8 mouse cellular contexts compared by ENCODE assay signal in genomic region chr8:11476338-11477177, GRCm38 (mm10). TPM values are rescaled to one million over a fixed set of nuclear protein-coding genes. Genes with fewer than 3 reads are reported as not detected.
DNase-seq lines count a peak whose midpoint lies in the region; ATAC-seq lines count a peak whose summit lies in the region.

No protein-coding gene starts in this region.

- DNase-seq in urinary bladder, adult 18-20 months (ENCODE audit: low spot score in 2 of 2): peak; percentile 48 to 69
- no peak for DNase-seq in urinary bladder, postnatal 10 days (ENCODE audit: low spot score)
- peak; percentile 64 for DNase-seq in embryonic facial prominence, embryonic 11.5 days (ENCODE audit: low spot score)
- DNase-seq in kidney, postnatal 10 days: peak; percentile 77
- DNase-seq in testis, postnatal 14 days (ENCODE audit: low spot score): peak; percentile 77
- no peak for DNase-seq in spleen, postnatal 14 days (ENCODE audit: low spot score in 2 of 2)

- H3K4me3 ChIP-seq in embryonic facial prominence, embryonic 11.5 days (ENCODE audit: low read depth, low read length): no peak overlapping the region
- peak overlapping the region; percentile 84 for H3K4me3 ChIP-seq in heart, embryonic 16.5 days (ENCODE audit: low read length)
- peak overlapping the region; percentile 97 for H3K4me3 ChIP-seq in megakaryocyte, embryonic 14.5 days (replicated peaks)

- no peak for ATAC-seq in embryonic facial prominence, embryonic 11.5 days (replicated peaks; ENCODE audit: insufficient number of reproducible peaks, low FRiP score, low TSS enrichment, low read depth)
- peak; percentile 11 for ATAC-seq in heart, embryonic 16.5 days (replicated peaks; ENCODE audit: extremely low read depth, insufficient read depth, low FRiP score)

- 3% methylated on average over 24 of the region's 24 CpGs for WGBS in embryonic facial prominence, embryonic 11.5 days
- 9% methylated on average over 24 of the region's 24 CpGs for WGBS in heart, embryonic 16.5 days

- H3K4me1 ChIP-seq in embryonic facial prominence, embryonic 11.5 days (ENCODE audit: control insufficient read depth, insufficient read depth, low read length): peaks cover 5% of the 10 kb centered on the region; the same call in 1 of the 2 replicates
- peaks cover 35% of the 10 kb centered on the region for H3K4me1 ChIP-seq in heart, embryonic 16.5 days (ENCODE audit: control insufficient read depth, insufficient read depth, low read length)
- H3K4me1 ChIP-seq in megakaryocyte, embryonic 14.5 days: peaks cover 65% of the 10 kb centered on the region

- H3K9me3 ChIP-seq in embryonic facial prominence, embryonic 11.5 days (replicated peaks; ENCODE audit: control insufficient read depth, low read length): no peaks in the 10 kb centered on the region
- H3K9me3 ChIP-seq in heart, embryonic 16.5 days (replicated peaks; ENCODE audit: control insufficient read depth, low read length): no peaks in the 10 kb centered on the region
- no peaks in the 10 kb centered on the region for H3K9me3 ChIP-seq in megakaryocyte, embryonic 14.5 days

- H3K27ac ChIP-seq in embryonic facial prominence, embryonic 11.5 days (replicated peaks; ENCODE audit: low read depth, low read length): no peak overlapping the region
- peak overlapping the region; percentile 97 for H3K27ac ChIP-seq in heart, embryonic 16.5 days (ENCODE audit: low read length)

- H3K9ac ChIP-seq in embryonic facial prominence, embryonic 11.5 days (replicated peaks; ENCODE audit: low read length): 0 out of 2 replicates have a peak overlapping the region, but pooled peaks have one; percentile 2
- H3K9ac ChIP-seq in heart, embryonic 16.5 days (ENCODE audit: low read length): peak overlapping the region; percentile 91

- peaks cover 38% of the 10 kb centered on the region for H3K27me3 ChIP-seq in embryonic facial prominence, embryonic 11.5 days (ENCODE audit: control insufficient read depth, insufficient read depth, low read length)
- no peaks in the 10 kb centered on the region; the same call in 1 of the 2 replicates for H3K27me3 ChIP-seq in heart, embryonic 16.5 days (ENCODE audit: control insufficient read depth, insufficient read depth, low read length)
- H3K27me3 ChIP-seq in megakaryocyte, embryonic 14.5 days (replicated peaks): peaks cover 85% of the 10 kb centered on the region

- peak overlapping the region; percentile 19 for H3K4me2 ChIP-seq in embryonic facial prominence, embryonic 11.5 days (ENCODE audit: low read depth, low read length)
- H3K4me2 ChIP-seq in heart, embryonic 16.5 days (ENCODE audit: low read depth, low read length): peak overlapping the region; percentile 95

- no peaks in the 10 kb centered on the region for H3K36me3 ChIP-seq in embryonic facial prominence, embryonic 11.5 days (replicated peaks; ENCODE audit: control insufficient read depth, insufficient read depth, low read depth, low read length)
- H3K36me3 ChIP-seq in heart, embryonic 16.5 days (ENCODE audit: control insufficient read depth, insufficient read depth): no peaks in the 10 kb centered on the region
- H3K36me3 ChIP-seq in megakaryocyte, embryonic 14.5 days (replicated peaks; ENCODE audit: low read length): no peaks in the 10 kb centered on the region

RNA-seq across cellular contexts. Expression of gene Rab20, which starts 2.0 kb away (rescaled TPM):
- 0.79 and 1.7 TPM in 2 replicates for polyA plus RNA-seq in embryonic facial prominence, embryonic 11.5 days (2014; fragmentation: Nextera tagmentation; extraction: Ambion mirVana)
- 44.7 and 47.8 TPM in 2 replicates for polyA plus RNA-seq in heart, embryonic 16.5 days (2015; fragmentation: Nextera tagmentation; extraction: Ambion mirVana)
- 13.3 TPM in 1 of 2 replicates, not detected in the other for polyA plus RNA-seq in megakaryocyte, embryonic 14.5 days (2012; ENCODE audit: insufficient read depth, low replicate concordance)

RNA-seq across cellular contexts. Expression of gene Naxd, which starts 20.7 kb away (rescaled TPM):
- 88.0 and 91.6 TPM in 2 replicates for polyA plus RNA-seq in embryonic facial prominence, embryonic 11.5 days (2014; fragmentation: Nextera tagmentation; extraction: Ambion mirVana)
- polyA plus RNA-seq in heart, embryonic 16.5 days (2015; fragmentation: Nextera tagmentation; extraction: Ambion mirVana): 90.8 and 93.1 TPM in 2 replicates
- polyA plus RNA-seq in megakaryocyte, embryonic 14.5 days (2012; ENCODE audit: insufficient read depth, low replicate concordance): 49.5 and 114 TPM in 2 replicates

Comparison
In these comparisons a context has a peak if more than half of its experiments do, and no peak if none do; other contexts are left out.
1. DNase-seq: peak in urinary bladder, adult 18-20 months (2 of 2), embryonic facial prominence, embryonic 11.5 days (single experiment), kidney, postnatal 10 days (single experiment) and testis, postnatal 14 days (single experiment); none in urinary bladder, postnatal 10 days (single experiment) and spleen, postnatal 14 days (0 of 2).